Mouse (Mus musculus) liver, embryonic 15.5 days (tissue): Measurements from ENCODE around the gene Rybp. TPM values are rescaled to one million over a fixed set of nuclear protein-coding genes. Genes with fewer than 3 reads are reported as not detected.

Experiments used
- ATAC-seq: fragments of 200-750 bp; cut with Nextera tagmentation; 2 replicates; pipeline ENCODE4 v1.8.0; 2017; ENCODE audit warnings: moderate number of reproducible peaks, mild to moderate bottlenecking, moderate library complexity; ENCODE audit not compliant: insufficient read depth
- H3K27ac ChIP-seq: fragments of 300-500 bp; sonication (generic); replicated peaks from 2 replicates; pipeline ENCODE4 v1.5.1; 2015; ENCODE audit warnings: mild to moderate bottlenecking, inconsistent platforms
- H3K27me3 ChIP-seq: fragments of 300-500 bp; sonication (generic); 2 replicates; pipeline ENCODE4 v1.6.1; 2015; ENCODE audit warnings: mild to moderate bottlenecking, inconsistent platforms
- H3K36me3 ChIP-seq: fragments of 300-500 bp; sonication (generic); replicated peaks from 2 replicates; pipeline ENCODE4 v1.6.1; 2015; ENCODE audit warnings: moderate library complexity, mild to moderate bottlenecking, inconsistent platforms
- H3K4me1 ChIP-seq: fragments of 300-500 bp; sonication (generic); replicated peaks from 2 replicates; pipeline ENCODE4 v1.6.1; 2015; ENCODE audit warnings: inconsistent platforms
- H3K4me2 ChIP-seq: fragments of 300-500 bp; sonication (generic); 2 replicates; pipeline ENCODE4 v1.6.1; 2015; ENCODE audit warnings: moderate library complexity, mild to moderate bottlenecking, inconsistent platforms
- H3K4me3 ChIP-seq: fragments of 300-500 bp; sonication (generic); replicated peaks from 2 replicates; pipeline ENCODE4 v1.5.1; 2015; ENCODE audit warnings: mild to moderate bottlenecking, inconsistent platforms
- H3K9ac ChIP-seq: fragments of 300-500 bp; sonication (generic); 2 replicates; pipeline ENCODE4 v1.6.1; 2015; ENCODE audit warnings: moderate library complexity, mild to moderate bottlenecking, inconsistent platforms
- H3K9me3 ChIP-seq: fragments of 300-500 bp; sonication (generic); replicated peaks from 2 replicates; pipeline ENCODE4 v1.6.1; 2016; ENCODE audit warnings: inconsistent platforms
- WGBS: fragments of 180-500 bp; shearing (Covaris S2); methylation state at CpG from one replicate; pipeline ENCODE4 v1.1.7; 2015; ENCODE audit warnings: mixed read lengths; ENCODE audit not compliant: insufficient replicate concordance; 5-methylcytosine and 5-hydroxymethylcytosine counted together
- polyA plus RNA-seq: library from polyadenylated mRNA; unstranded; fragments of >200 nt; fragmentation: Nextera tagmentation; extraction: Ambion mirVana; gene quantifications from 2 replicates; pipeline ENCODE4 v1.2.1, GENCODE M21; 2015

The Rybp gene
- polyA plus RNA-seq, 1 experiment from 2014 or later: 5.1 TPM

- Histone ChIP-seq H3K27me3 (no peaks in the 10 kb centered on the region), H3K36me3 (no peaks in the 10 kb centered on the region), H3K4me3 (no peak overlapping the region), H3K9me3 (no peaks in the 10 kb centered on the region), H3K4me2 (no peak overlapping the region), H3K9ac (no peak overlapping the region), H3K27ac (no peak overlapping the region), H3K4me1 (peaks cover 9% of the 10 kb centered on the region)
- ATAC-seq: no peak
- 67% methylated on average over 1 of the region's 1 CpGs for WGBS
Measured at GRCm38 (mm10) chr6:100255411-100255810, 31.9 kb downstream of the Rybp start.

GRCm38 (mm10) chr6:100254671-100255070, 32.6 kb downstream of the Rybp start:
- WGBS: 74% methylated on average over 1 of the region's 1 CpGs
- Histone ChIP-seq H3K4me3 (no peak overlapping the region), H3K4me2 (no peak overlapping the region), H3K27ac (no peak overlapping the region), H3K4me1 (peaks cover 9% of the 10 kb centered on the region), H3K27me3 (no peaks in the 10 kb centered on the region), H3K9ac (no peak overlapping the region), H3K36me3 (no peaks in the 10 kb centered on the region), H3K9me3 (no peaks in the 10 kb centered on the region)
- ATAC-seq: no peak

- H3K4me3 ChIP-seq: no peak overlapping the region
- H3K36me3 ChIP-seq: no peaks in the 10 kb centered on the region
- 0 out of 2 replicates have a peak, but pooled peaks cover 5% of the 10 kb centered on the region for H3K4me1 ChIP-seq
- no peaks in the 10 kb centered on the region for H3K27me3 ChIP-seq
- H3K9me3 ChIP-seq: no peaks in the 10 kb centered on the region
- WGBS: 66% methylated on average over 3 of the region's 3 CpGs
- no peak overlapping the region for H3K9ac ChIP-seq
- H3K27ac ChIP-seq: no peak overlapping the region
- no peak for ATAC-seq
- no peak overlapping the region for H3K4me2 ChIP-seq
Measured at GRCm38 (mm10) chr6:100244474-100244873, 42.8 kb downstream of the Rybp start.

- Histone ChIP-seq H3K27ac (no peak overlapping the region), H3K27me3 (no peaks in the 10 kb centered on the region), H3K4me2 (no peak overlapping the region), H3K9me3 (no peaks in the 10 kb centered on the region), H3K9ac (no peak overlapping the region), H3K4me1 (peaks cover 52% of the 10 kb centered on the region), H3K36me3 (0 out of 2 replicates have a peak, but pooled peaks cover 6% of the 10 kb centered on the region), H3K4me3 (no peak overlapping the region)
- peak; percentile 47; the same call in 1 of the 2 replicates for ATAC-seq
Measured at GRCm38 (mm10) chr6:100235036-100235435, 52.2 kb downstream of the Rybp start.

- Histone ChIP-seq H3K27me3 (no peaks in the 10 kb centered on the region), H3K4me3 (no peak overlapping the region), H3K4me1 (peaks cover 44% of the 10 kb centered on the region), H3K27ac (no peak overlapping the region), H3K9ac (no peak overlapping the region), H3K4me2 (no peak overlapping the region), H3K36me3 (0 out of 2 replicates have a peak, but pooled peaks cover 6% of the 10 kb centered on the region), H3K9me3 (no peaks in the 10 kb centered on the region)
- WGBS: 80% methylated on average over 3 of the region's 3 CpGs
- 0 out of 2 replicates have a peak, but pooled peaks have one; percentile 22 for ATAC-seq
Measured at GRCm38 (mm10) chr6:100233522-100233921, 53.8 kb downstream of the Rybp start.

GRCm38 (mm10) chr6:100233061-100233460, 54.2 kb downstream of the Rybp start:
- Histone ChIP-seq H3K4me1 (peaks cover 40% of the 10 kb centered on the region), H3K9me3 (no peaks in the 10 kb centered on the region), H3K4me3 (no peak overlapping the region), H3K9ac (no peak overlapping the region), H3K36me3 (0 out of 2 replicates have a peak, but pooled peaks cover 6% of the 10 kb centered on the region), H3K4me2 (no peak overlapping the region), H3K27me3 (no peaks in the 10 kb centered on the region), H3K27ac (no peak overlapping the region)
- 69% methylated on average over 4 of the region's 4 CpGs for WGBS
- 0 out of 2 replicates have a peak, but pooled peaks have one; percentile 18 for ATAC-seq

GRCm38 (mm10) chr6:100226204-100226603, 61.1 kb downstream of the Rybp start:
- no peaks in the 10 kb centered on the region for H3K4me1 ChIP-seq
- H3K4me2 ChIP-seq: no peak overlapping the region
- ATAC-seq: no peak
- H3K36me3 ChIP-seq: no peaks in the 10 kb centered on the region
- 60% methylated on average over 2 of the region's 2 CpGs for WGBS
- H3K9ac ChIP-seq: no peak overlapping the region
- no peaks in the 10 kb centered on the region for H3K27me3 ChIP-seq
- H3K4me3 ChIP-seq: no peak overlapping the region
- H3K27ac ChIP-seq: no peak overlapping the region
- no peaks in the 10 kb centered on the region for H3K9me3 ChIP-seq

- Histone ChIP-seq H3K9ac (no peak overlapping the region), H3K27me3 (no peaks in the 10 kb centered on the region), H3K9me3 (no peaks in the 10 kb centered on the region), H3K4me1 (no peaks in the 10 kb centered on the region), H3K36me3 (no peaks in the 10 kb centered on the region), H3K4me2 (no peak overlapping the region), H3K4me3 (no peak overlapping the region), H3K27ac (no peak overlapping the region)
- no peak for ATAC-seq
- WGBS: 72% methylated on average over 6 of the region's 6 CpGs
Measured at GRCm38 (mm10) chr6:100223932-100224331, 63.4 kb downstream of the Rybp start.

GRCm38 (mm10) chr6:100223435-100223834, 63.9 kb downstream of the Rybp start:
- ATAC-seq: no peak

GRCm38 (mm10) chr6:100222927-100223326, 64.4 kb downstream of the Rybp start:
- Histone ChIP-seq H3K27ac (no peak overlapping the region), H3K9me3 (no peaks in the 10 kb centered on the region), H3K9ac (no peak overlapping the region), H3K27me3 (no peaks in the 10 kb centered on the region), H3K4me2 (no peak overlapping the region), H3K4me3 (no peak overlapping the region), H3K4me1 (no peaks in the 10 kb centered on the region), H3K36me3 (no peaks in the 10 kb centered on the region)
- 61% methylated on average over 5 of the region's 5 CpGs for WGBS
- ATAC-seq: no peak

More at GRCm38 (mm10) chr6:100223435-100223834, 63.9 kb downstream of the Rybp start:
- Histone ChIP-seq H3K36me3 (no peaks in the 10 kb centered on the region), H3K4me2 (no peak overlapping the region), H3K4me3 (no peak overlapping the region), H3K27ac (no peak overlapping the region), H3K9me3 (no peaks in the 10 kb centered on the region), H3K9ac (no peak overlapping the region), H3K4me1 (no peaks in the 10 kb centered on the region), H3K27me3 (no peaks in the 10 kb centered on the region)
- 78% methylated on average over 10 of the region's 10 CpGs for WGBS

- no peak for ATAC-seq
- WGBS: 45% methylated on average over 4 of the region's 4 CpGs
- H3K9me3 ChIP-seq: no peaks in the 10 kb centered on the region
- H3K36me3 ChIP-seq: no peaks in the 10 kb centered on the region
- H3K4me2 ChIP-seq: no peak overlapping the region
- no peak overlapping the region for H3K27ac ChIP-seq
- no peak overlapping the region for H3K4me3 ChIP-seq
- H3K4me1 ChIP-seq: no peaks in the 10 kb centered on the region
- no peak overlapping the region for H3K9ac ChIP-seq
- H3K27me3 ChIP-seq: no peaks in the 10 kb centered on the region
Measured at GRCm38 (mm10) chr6:100221803-100222202, 65.5 kb downstream of the Rybp start.

GRCm38 (mm10) chr6:100220917-100221560, 66.2 kb downstream of the Rybp start:
- no peaks in the 10 kb centered on the region for H3K27me3 ChIP-seq
- no peak overlapping the region for H3K4me2 ChIP-seq
- no peaks in the 10 kb centered on the region for H3K9me3 ChIP-seq
- 0 out of 2 replicates have a peak, but pooled peaks cover under 1% of the 10 kb centered on the region for H3K4me1 ChIP-seq
- H3K9ac ChIP-seq: no peak overlapping the region
- H3K27ac ChIP-seq: no peak overlapping the region
- H3K4me3 ChIP-seq: no peak overlapping the region
- ATAC-seq: no peak
- WGBS: 62% methylated on average over 14 of the region's 14 CpGs
- H3K36me3 ChIP-seq: no peaks in the 10 kb centered on the region
